Mouse (Mus musculus): ENCODE results near the gene Ttc6.

Gene Ttc6

DNA sequence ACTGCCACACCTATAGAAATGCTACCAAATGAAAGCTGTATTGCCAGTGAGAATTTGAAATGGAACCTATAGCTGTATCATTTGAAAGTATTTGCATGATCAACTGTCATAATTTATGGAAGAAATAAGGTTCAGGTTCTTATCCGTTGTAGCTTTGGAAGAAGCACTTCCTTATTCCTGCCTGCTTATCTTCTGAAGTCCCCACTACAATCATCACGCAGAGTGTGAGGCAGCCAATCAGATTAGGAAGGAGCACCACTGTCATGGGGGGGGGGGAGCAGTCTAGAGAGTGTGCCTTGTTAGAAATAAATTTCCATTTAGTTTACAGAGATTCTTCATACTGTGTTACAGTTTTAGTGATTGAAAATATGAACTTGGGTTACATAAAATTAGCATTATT is 108.5 kb downstream of the Ttc6 start:
- no peak for DNase-seq

- no peak for DNase-seq
Observed at GRCm38 (mm10) chr12:57684967-57685423, 121.1 kb downstream of the Ttc6 start.

DNA sequence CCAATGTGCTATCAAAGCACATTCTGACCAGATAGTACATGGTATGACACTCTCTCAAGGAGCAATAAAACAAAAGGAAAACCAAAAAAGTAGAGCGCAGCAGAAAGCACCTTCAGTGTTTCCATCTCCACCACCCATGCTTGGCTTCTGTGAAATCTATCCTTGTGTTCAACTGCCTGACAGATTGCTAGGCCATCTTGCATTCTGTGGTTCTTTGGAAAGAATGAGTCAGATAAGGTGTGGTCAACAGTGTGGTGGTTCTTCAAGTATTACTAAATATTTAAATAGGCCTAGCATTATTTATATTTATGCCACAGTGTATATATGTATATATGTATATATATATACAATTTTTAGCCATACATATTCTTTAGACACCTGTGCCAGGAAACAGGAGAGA is 146.1 kb downstream of the Ttc6 start:
- DNase-seq: no peak

- no peak for DNase-seq
Observed at GRCm38 (mm10) chr12:57764720-57765119, 200.8 kb downstream of the Ttc6 start.

- no peak for DNase-seq
Observed at GRCm38 (mm10) chr12:57776290-57776997, 212.5 kb downstream of the Ttc6 start.

DNA sequence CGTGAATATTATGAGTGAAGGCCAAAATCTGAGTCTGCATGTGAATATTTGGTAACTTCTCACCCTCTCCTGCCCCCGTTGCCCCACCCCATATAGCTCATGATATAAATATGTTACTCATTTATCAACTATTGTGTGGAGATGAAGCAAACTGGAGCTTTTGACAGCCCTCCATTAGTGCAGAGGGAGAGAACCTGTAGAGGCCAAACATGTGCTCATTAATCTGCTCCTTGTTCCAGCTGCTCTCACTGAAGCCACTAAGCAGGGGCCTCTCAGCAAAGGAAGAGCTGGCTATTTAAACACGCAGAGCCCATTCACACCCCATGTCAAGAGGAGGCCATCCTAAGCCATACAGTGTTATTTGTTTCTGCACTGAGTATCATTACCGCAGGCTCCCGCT is 218.0 kb downstream of the Ttc6 start:
- DNase-seq: no peak

DNA sequence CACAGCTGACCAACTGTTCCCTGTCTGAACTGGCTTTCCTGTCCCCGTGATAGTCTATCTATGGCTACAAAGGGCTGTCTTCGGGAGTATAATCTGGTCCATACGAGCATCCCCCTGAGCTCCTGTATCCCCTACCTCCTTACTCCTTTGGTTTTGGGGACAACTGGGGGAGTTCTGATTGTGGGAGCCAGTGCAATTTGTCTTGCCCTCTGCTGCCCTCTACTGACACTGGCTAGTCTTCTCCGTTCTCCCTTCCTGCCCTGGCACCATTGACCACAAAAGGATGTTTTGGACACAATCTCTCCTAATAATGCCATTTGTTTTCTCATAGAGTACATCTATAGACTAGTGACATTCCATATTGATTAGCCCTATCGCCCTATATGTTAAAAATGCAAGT is 223.6 kb downstream of the Ttc6 start:
- peak; percentile 22 for DNase-seq
